Mouse (Mus musculus) testis, adult 2 months (tissue): ENCODE data around the gene P2ry1.

Experiments used
- CTCF ChIP-seq: fragments of 200-500 bp; IDR thresholded peaks from 2 replicates; pipeline ENCODE4 v1.5.1; 2012; ENCODE audit warnings: low read depth, mild to moderate bottlenecking, inconsistent platforms, low read length, moderate library complexity; ENCODE audit not compliant: control insufficient read depth, insufficient read depth, insufficient replicate concordance
- POLR2A ChIP-seq: fragments of 200-500 bp; IDR thresholded peaks from 2 replicates; pipeline ENCODE4 v1.6.1; 2012; ENCODE audit warnings: low read depth, mild to moderate bottlenecking, inconsistent platforms, low read length, moderate library complexity; ENCODE audit not compliant: control insufficient read depth

GRCm38 (mm10) chr3:61001852-61002586 lies 576 bp upstream of the P2ry1 start:
- no peak for TF ChIP-seq CTCF
- no peak for TF ChIP-seq POLR2A
